Mouse (Mus musculus) kidney, adult 2 months (tissue): ENCODE data around the gene Capn5.

Source experiments
- CTCF ChIP-seq: fragments of 200-500 bp; conservative IDR thresholded peaks from 2 replicates; pipeline ENCODE4 v1.5.1; 2011; ENCODE audit warnings: low read depth, mild to moderate bottlenecking, control low read depth, low read length, moderate library complexity, mixed read lengths; ENCODE audit not compliant: insufficient read depth, insufficient read length
- POLR2A ChIP-seq: fragments of 200-500 bp; IDR thresholded peaks from one replicate; pipeline ENCODE4 v1.6.1; 2011; ENCODE audit warnings: low read depth, low read length, control low read depth

- no peak for TF ChIP-seq POLR2A
- TF ChIP-seq CTCF = no peak
These were observed 32.1 kb downstream of the Capn5 start for GRCm38 (mm10) chr7:98145842-98146446.
